Mouse (Mus musculus): Measurements from ENCODE around the gene Cort.
"Not testable (repeated sequence)": the region's sequence is repeated elsewhere in the genome, so short reads cannot be mapped to it uniquely, and the experiment has no call there.

The Cort gene

DNA sequence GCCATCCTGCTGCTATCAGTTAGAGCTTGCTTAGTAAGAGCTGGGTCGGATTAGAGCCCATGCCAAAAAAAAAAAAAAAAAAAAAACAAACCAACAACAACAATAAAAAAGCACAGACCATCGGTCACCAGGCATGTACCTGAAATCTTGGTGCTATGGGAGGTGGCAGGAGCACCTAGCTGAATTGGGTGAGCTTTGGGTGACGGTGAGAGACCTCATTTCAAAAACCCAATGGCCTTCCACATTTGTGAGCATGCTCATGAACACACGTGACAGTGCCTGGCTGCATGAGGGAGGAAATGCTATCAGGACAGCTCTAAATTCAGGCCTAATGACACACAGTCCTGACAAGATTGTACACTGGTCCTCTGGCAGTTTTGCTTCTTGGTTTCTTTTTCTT lies 21.5 kb upstream of the Cort start:
- in situ Hi-C loops (cut with MboI; ENCODE audit: low sequenced_read_pairs), result loop anchor here (10.0 kb wide), 1 partner anchor 397 kb away; no protein-coding TSS in a partner anchor

DNA sequence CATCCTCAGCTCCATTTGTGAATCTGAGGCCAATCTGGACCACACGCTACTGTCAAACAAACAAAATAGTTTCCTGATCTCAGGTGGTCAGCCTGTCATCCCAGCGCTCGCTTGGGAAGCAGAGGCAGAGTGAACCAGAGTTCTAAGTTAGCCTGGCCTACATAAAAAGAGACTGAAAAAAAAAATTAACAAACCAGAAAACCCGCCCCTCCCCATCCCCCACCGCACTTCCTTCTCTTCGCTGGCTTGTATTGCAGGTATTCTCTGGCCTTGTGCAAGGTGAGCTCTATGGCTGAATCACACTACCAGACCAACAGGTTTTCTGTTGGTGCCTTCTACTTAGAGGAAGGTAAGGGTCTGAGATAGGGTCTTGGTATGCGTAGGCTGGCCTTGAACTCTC lies 21.0 kb upstream of the Cort start:
- in situ Hi-C loops (cut with MboI; ENCODE audit: low sequenced_read_pairs), result loop anchor here (10.0 kb wide), 1 partner anchor 397 kb away; no protein-coding TSS in a partner anchor

DNA sequence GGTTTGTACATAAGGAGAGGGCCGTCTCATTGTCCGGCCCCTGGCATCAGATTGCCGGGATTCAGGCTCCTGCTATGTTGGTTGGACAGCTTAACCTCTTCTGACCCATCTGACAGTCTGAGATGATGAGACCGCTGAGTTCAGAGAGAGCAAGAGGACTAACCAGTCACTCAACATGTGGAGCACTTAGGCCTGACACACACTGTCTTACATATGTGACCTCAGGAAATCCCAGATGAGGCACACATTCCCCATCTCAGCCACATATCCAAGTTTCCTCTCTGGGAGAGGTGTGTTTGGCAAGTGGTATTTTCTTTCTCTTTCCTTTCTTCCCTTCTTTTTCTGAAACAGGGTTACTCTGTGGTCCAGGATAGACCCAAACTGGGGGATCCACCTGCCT lies 18.6 kb upstream of the Cort start:
- in situ Hi-C loops (cut with MboI; ENCODE audit: low sequenced_read_pairs), result loop anchor here (10.0 kb wide), 1 partner anchor 400 kb away; no protein-coding TSS in a partner anchor

DNA sequence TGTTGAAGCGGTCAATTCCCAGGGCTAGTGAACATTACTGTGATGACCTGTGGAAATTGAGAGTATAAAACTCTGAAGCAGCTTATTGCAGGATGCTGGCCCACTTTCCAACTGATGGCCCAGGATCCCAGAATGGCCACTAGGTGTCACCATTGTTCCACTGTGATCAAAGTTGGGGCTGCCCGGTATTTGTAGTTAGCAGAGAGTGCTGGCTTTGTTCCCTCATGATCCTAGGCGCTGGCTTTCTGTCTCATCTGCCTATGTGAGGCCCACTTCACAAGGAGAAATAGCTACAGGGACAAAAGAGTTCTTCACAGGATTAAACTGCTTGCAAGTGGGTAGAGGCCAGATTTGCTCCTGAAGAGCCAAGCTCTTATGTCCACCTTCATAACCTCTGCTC lies 17.9 kb upstream of the Cort start:
- in situ Hi-C loops (cut with MboI; ENCODE audit: low sequenced_read_pairs), result loop anchor here (10.0 kb wide), 1 partner anchor 400 kb away; no protein-coding TSS in a partner anchor

DNA sequence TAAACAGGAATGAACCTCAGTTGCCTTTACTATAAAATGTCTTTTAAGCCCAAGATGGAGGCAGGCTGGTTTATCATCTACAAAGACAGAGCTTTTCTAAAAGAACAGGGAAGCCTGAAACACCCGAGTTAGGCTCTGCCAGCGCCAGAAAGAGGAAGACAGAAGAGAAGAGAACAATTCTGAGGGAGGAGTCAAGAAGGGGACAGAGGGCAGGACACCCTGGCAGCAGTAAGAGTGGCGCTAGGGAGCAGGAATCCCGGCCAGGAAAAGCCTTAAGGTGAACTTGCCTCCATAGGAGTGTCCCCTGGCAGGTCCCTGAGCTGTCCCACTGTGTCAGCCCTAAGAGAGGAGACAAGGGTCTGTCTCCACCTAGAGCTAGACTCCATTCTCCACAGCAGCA lies 17.0 kb upstream of the Cort start:
- in situ Hi-C loops (cut with MboI; ENCODE audit: low sequenced_read_pairs), result loop anchor here (10.0 kb wide), 1 partner anchor 401 kb away; no protein-coding TSS in a partner anchor

DNA sequence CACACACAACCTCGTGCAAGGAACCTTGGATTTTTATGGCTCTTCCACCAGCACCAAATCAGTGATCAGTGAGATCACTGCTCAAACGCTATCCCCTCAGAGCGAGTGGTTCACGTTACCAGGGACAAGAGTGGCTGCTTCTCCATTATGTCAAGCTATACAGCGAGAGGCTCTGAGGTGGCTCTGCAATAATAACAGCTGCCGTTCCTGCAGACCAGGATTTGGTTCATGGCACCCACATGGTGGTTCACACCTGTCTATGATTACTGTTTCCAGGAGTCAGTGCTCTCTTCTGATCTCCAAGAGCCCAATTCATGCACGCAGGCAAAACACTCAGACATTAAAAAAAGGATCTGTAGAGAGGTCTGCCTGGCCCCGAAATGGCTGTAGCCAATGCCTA lies 12.0 kb upstream of the Cort start:
- in situ Hi-C loops (cut with MboI; ENCODE audit: low sequenced_read_pairs), result no loop called here

DNA sequence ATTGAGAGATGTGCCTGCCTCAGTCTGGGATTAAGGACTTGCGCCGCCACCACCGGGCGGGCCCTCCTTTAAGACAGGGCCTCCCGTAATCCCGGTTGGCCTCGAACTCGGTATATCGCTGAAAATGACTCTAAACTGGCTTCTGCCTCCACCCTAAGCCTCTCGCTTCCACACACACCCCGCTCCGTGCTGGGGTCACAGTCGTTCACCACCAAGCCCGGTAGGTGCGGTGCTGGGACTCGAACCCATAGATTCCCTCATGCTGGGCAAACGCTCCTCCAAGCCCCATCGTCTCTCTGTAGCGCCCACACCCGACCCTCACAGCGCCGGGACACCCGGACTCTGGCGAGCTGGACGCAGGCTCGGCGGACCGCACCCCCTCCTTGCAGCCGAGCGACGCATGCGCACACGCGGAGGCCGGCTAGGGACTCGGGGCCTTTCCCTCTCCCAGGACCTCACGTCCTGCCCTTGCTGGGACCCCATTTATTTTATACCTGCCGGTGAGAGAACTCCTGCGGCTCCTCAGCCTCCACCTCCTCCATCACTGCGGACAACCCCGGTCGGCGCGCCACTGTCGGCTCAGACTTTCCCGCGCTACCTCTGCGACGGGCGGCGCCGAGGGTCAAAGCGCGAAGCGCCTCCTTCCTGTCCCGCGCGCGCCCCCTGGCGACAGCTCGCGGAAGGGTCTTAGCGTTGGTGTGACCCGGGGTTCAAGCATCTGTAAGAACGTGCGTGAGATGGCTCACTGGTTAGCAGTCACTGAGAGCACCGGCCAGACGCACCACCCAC lies 10.6 kb upstream of the Cort start, which contains the start of gene Cenps:
Gene Cenps (minus strand): TSS at position 648 of the 789 bp plus-strand sequence.
- in situ Hi-C loops (cut with MboI; ENCODE audit: low sequenced_read_pairs), result no loop called here

DNA sequence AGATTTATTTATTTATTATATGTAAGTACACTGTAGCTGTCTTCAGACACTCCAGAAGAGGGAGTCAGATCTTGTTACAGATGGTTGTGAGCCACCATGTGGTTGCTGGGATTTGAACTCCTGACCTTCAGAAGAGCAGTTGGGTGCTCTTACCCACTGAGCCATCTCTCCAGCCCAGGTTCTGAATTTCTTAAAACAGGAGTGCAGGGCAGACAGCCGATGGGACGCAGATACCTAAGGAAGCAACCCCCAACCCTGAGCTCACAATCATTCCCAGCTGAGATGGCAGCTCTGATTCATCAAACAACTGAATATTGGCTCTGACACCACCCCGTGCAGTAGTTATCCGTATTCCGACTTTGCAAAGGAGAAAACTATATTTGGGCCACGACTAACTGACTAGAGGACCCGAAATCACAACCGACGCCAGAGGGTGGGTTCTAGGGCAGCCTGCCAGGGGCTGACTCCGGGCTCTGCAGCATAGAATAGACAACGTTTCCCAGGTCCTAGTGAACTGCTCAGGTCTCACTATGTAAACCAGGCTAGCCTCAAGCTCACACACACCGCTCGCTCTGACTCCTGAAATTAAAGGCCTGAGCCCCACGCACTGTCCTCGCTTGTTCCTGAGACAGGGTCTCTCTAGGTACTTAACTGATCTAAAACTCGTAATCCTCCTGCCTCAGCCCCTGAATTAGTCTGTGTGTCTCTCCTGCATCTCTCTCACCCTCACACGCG lies 9.7 kb upstream of the Cort start:
- in situ Hi-C loops (cut with MboI; ENCODE audit: low sequenced_read_pairs), result no loop called here

DNA sequence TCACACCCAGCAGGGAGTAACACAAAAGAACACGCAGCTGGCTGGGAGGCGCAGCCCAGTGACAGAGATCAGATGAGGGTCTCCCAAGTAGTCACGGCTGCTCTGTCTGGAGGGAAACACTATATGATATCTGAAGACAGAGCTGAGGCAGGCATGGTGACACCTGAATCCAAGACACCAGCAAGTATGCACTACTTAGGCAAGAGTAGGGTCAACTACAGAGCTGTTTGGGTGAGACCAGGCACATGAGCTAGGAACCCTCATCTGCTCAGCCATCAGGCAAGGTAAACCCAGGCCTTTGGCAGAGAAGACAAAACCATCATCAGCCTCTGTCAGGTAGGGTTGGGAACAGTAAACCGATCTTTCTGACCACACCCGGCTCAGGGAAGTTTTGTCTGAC lies 6.8 kb upstream of the Cort start:
- in situ Hi-C loops (cut with MboI; ENCODE audit: low sequenced_read_pairs), result no loop called here

DNA sequence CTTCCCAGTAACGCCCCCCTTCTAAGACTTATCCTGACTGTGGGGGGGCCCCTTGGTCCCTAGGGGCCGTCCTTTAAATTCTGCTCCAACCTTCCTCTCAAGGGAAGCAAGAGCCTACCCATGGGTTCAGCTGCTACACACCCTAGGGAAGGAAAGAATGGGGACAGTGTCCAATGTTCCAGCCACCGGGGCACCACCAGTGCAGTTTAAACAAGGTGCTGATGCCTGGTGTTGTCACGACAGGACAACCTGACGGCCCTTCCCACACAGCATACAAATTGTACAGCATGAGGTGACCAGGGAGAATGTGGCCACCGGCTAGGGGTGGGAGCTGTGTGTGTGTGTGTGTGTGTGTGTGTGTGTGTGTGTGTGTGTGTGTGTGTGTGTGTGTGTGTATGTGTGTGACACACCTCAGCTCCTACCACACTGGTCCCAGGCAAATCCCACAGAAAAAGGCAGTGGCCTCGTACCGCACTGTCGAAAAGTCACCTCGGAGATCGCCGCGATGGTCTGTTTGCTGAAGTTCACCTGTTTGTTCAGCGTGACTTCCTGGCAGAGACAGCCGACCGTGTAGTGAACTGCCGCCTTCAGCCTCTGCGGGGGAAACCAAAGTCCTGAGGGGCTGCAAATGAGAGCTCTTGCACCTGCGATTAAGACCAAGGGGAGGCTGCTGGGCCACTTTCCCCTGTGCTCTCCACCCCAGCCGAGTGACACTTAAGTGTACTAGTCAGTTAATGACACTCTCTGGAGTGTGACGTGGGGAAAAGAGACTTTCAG lies 5.4 kb upstream of the Cort start:
- in situ Hi-C loops (cut with MboI; ENCODE audit: low sequenced_read_pairs), result no loop called here

DNA sequence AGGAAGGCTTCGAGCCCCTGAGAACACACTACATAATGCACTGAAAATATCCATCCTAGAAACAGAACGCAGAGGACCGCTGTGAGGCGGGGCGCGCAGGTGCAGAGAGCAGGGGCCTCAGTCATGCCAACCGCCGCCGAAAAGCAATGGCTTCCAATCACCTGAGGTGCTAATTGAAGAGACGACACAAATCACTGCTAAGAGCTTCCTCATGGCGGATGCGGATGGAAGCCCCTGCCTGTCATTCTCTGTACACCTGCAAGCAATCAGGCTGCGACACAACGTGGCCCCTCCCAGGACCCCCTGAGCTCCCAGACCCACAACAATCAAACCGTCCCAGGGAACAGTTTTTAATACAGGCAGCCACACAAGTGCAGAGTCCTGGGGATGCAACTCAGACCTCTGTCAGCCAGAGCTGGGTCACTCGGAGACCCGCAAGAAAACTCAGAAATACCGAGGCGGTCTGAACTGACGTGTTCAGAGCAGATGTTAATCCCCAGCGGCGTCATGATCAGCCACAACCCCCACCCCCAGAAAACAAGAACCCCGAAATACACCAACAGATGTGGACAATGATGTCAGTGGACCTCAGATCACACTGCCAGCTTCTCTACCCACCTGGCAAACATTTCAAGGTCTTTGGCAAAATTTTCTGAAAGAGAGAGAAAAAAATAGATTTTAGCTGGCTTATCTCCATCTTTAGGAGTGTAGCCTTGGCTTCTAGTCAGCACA lies 4.6 kb upstream of the Cort start:
- in situ Hi-C loops (cut with MboI; ENCODE audit: low sequenced_read_pairs), result no loop called here

DNA sequence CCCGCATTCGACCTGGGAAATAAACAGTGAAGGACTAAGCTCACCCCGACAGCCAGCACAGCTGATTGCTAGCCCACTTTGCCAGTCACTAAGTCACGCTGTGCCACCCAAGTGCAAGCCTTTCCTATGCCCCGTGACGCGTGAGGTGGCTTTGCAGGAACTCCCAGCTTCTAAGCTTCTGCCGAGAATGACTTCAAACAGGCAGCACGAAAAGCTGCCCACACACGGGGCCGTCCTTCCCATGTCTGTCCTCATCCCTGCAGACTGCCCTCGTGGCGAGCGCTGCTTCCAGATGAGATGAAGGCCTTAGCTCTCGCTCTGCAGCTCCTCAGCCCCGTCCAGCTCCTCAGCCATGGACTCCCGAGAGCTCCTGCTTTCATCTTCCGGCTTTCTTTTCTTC lies 1.9 kb upstream of the Cort start:
- in situ Hi-C loops (cut with MboI; ENCODE audit: low sequenced_read_pairs), result no loop called here

DNA sequence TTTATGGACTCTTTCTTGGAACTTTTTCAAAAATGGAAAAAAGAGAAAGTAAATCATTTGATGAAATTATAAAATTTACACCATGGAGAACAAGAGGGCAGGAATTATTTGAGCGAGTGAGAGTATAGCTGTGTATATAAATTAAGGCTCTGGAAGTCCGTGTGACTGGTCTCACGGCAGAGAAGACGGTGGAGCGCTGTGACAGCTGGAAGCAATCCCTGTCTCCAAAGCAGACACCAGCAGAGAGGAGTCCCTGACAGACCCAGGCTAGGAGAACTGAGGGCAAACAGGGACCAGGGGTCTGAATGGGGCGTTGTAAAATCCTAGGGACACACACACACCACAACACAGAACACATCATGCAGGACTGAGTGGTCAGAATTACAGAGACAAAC lies 451 bp downstream of the Cort start:
- in situ Hi-C loops (cut with MboI; ENCODE audit: low sequenced_read_pairs), result no loop called here

DNA sequence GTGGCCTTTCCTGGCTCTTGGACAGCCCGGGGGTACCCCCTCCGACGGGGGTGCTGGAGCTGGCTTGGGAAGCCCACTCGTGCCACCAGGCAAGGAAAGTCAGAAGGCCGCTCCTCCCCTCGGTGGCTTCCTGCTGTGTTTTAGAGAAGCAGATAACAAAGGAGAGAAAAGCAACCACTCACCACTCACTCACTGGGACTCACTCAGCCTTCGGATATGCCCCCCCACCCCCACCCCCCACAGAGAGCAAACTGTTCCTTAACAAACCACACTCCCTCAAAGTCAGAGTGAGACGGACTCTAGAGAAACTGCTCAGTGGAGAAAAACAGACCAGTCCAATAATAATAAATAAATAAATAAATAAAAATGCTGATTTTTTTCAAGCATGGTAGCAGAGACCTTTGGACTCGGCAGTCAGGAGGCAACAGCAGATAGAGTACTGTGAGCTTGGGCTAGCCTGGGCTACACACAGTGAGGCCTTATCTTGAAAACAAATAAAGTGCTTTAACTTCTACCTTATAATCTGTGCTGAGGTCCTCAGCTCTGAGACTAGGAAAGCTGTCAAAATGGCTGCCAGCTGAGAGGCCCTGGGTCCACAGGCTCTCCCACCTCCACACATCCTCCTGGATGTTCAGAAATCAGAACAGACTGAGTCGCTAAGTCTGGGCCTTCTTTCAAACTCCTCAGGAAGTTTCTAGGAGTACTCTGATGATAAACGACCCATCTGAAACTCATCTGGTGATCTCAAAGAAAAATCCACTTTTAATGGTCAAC lies 1.0 kb downstream of the Cort start:
- in situ Hi-C loops (cut with MboI; ENCODE audit: low sequenced_read_pairs), result no loop called here

DNA sequence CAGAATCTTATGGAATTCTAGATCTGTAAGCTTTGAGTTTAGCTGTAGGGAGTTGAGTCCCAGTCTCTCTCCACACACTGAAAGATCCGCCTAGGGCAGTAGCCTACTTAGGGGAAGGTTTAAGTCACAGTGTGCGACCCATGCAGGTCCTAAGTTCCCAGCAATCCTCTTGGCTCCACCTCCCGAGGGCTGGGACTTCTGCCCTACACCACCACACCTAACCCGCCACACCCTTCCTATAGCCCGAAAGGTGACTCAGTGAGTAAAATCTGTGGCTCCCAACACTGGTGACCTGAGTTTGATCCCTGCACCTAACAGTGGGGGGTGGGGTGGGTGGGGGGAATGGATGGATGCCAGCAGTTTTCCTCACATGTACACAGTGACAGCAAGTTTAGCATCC lies 3.1 kb downstream of the Cort start:
- in situ Hi-C loops (cut with MboI; ENCODE audit: low sequenced_read_pairs), result no loop called here

DNA sequence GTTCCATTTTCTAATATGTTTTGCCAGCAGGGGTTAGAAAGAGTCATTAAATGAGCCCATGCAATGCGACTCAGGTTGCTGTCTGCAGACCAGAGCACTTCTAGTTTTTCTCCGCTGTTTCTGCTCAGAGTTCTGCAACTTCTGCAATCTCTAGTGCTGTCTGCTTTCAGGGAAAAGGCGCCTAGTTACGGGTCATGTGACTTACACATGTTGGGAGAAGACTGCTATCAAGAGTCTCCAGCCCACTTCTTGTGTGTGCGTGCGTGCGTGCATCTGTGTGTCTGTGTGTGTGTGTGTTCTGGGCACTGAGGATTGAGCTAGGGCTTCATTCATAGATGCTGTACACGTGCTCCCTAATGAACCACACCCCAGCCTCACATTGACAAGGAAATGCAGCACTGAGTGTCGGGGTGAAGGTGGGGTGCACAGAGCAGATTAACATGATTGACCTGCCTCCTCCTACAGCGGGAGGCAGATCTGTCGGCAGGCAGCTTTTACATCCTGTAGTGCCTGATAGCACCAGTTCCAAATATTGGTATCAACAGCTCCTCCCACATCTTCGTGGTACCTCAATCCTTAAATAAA lies 6.5 kb downstream of the Cort start:
- in situ Hi-C loops (cut with MboI; ENCODE audit: low sequenced_read_pairs), result not testable (repeated sequence)

DNA sequence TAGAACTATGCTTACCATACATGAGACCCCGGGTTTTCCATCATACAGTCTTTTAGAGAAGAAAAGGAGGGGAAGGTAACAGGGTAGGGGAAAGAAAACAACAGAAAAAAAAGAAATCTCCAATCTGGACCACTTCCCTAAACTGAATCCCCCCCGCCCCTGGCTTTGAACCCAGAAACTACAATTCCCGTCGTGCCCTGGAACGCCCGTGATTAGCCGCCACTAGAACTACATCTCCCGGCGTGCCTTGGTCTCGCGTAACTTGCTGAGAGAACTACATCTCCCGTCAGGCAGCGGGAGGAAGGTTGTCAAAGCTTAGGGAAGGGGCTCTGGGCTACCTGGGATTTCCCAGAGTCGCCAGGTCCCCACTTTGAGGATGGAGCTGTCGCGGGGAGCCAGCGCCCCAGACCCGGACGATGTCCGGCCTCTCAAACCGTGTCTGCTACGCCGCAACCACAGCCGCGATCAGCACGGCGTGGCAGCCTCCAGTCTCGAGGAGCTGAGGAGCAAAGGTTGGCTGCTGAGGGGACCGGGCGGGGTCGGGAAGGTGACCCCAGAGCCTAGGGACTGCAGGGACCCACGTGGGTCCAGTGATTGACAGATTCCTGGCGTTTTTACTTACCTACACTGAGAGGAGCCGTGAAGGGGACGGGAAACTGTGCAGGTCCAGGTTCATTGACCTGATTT lies 22.5 kb downstream of the Cort start, which contains the start of gene Dffa:
Gene Dffa (plus strand): TSS at position 272 of the 687 bp plus-strand sequence.
- in situ Hi-C loops (cut with MboI; ENCODE audit: low sequenced_read_pairs), result no loop called here

DNA sequence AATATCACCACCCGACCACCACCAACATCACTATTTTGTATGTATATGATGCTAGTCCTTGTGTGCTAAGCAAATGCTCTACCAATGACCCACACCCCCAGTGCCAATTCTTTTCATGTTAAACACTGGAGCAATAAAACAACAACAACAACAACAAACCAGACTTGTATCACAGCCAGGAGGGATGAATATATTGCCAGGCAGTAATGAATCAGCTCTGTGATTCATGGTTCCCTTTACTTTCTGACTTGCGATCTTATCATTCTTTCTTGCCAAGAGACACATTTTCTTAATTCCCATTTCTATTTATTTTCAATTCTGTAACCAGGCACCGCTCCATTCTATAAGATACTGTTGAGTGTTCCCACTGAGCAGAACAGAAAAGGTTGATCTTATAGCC lies 25.1 kb downstream of the Cort start:
- in situ Hi-C loops (cut with MboI; ENCODE audit: low sequenced_read_pairs), result no loop called here

DNA sequence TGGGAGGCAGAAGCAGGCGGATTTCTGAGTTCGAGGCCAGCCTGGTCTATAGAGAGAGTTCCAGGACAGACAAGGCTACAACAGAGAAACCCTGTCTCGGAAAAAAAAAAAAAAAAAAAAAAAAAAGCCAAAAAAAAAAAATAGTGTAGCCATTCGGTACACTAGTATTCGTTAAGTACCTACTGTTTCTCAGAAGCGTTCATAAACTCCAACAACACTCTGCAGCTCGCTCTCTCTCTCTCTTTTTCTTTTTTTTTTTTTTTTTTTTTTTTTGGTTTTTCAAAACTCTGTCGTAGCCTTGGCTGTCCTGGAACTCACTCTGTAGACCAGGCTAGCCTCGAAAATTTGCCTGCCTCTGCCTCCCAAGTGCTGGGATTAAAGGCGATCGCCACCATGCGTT lies 26.1 kb downstream of the Cort start:
- in situ Hi-C loops (cut with MboI; ENCODE audit: low sequenced_read_pairs), result not testable (repeated sequence)

Measured in CH12F3 (cell line).